32 mouse cellular contexts compared by ENCODE assay signal in genomic region chr7:47452015-47452414, GRCm38 (mm10). TPM values are rescaled to one million over a fixed set of nuclear protein-coding genes. Genes with fewer than 3 reads are reported as not detected.
"Had no signal": no experiment of that assay in that cellular context is flagged by ENCODE, and none has a peak within 500 bp of the region (broad histone marks: within the 10 kb centered on the region; RNA-seq: fewer than 3 reads in every experiment).

Gene Mrgpra2a (minus strand): TSS chr7:47452139.

RNA-seq across cellular contexts. Expression of gene Mrgpra2a, which starts in this region (rescaled TPM):
- total RNA-seq: left cerebral cortex, adult 8-10 months; left cerebral cortex, postnatal 10 days; left cerebral cortex, postnatal 14 days; left cerebral cortex, postnatal 25 days; left cerebral cortex, postnatal 36 days; left cerebral cortex, postnatal 4 days; liver, adult 2 months; megakaryocyte-erythroid progenitor cell, adult 5-6 weeks; midbrain, postnatal 0 days; monocyte, adult 5-6 weeks had no signal
- polyA plus RNA-seq: limb, embryonic 10.5 days; limb, embryonic 11.5 days; limb, embryonic 12.5 days; limb, embryonic 13.5 days; limb, embryonic 14.5 days; limb, embryonic 15.5 days; liver, adult 2 months; liver, embryonic 11.5 days; lung, adult 2 months; lung, embryonic 14.5 days; lung, embryonic 15.5 days; lung, embryonic 16.5 days; macrophage; midbrain, embryonic 10.5 days; midbrain, embryonic 11.5 days; midbrain, embryonic 12.5 days; midbrain, embryonic 13.5 days; midbrain, embryonic 14.5 days; midbrain, embryonic 15.5 days; midbrain, embryonic 16.5 days; midbrain, postnatal 0 days; myocyte; neural tube, embryonic 11.5 days; neural tube, embryonic 12.5 days had no signal
